Mouse (Mus musculus): Measurements from ENCODE around the gene Dag1. TPM values are rescaled to one million over a fixed set of nuclear protein-coding genes. Genes with fewer than 3 reads are reported as not detected.

Gene Dag1
- 163 and 182 TPM in 2 replicates for polyA plus RNA-seq (2015; fragmentation: Nextera tagmentation; extraction: Ambion mirVana)

- Histone ChIP-seq H3K4me3 (ENCODE audit: low read length) (peak within 1 kb of the TSS; percentile 91), H3K4me1 (ENCODE audit: insufficient read depth, low read length) (peaks cover 33% of the 10 kb centered on the region), H3K36me3 (ENCODE audit: insufficient read depth, low read length) (no peaks in the 10 kb centered on the region), H3K9me3 (ENCODE audit: low read length) (no peaks in the 10 kb centered on the region), H3K27ac (ENCODE audit: low read length) (peak within 1 kb of the TSS; percentile 96), H3K27me3 (ENCODE audit: insufficient read depth, low read length) (no peaks in the 10 kb centered on the region), H3K4me2 (replicated peaks; ENCODE audit: low read depth, low read length) (peak within 1 kb of the TSS; percentile 66), H3K9ac (replicated peaks; ENCODE audit: low read length) (peak within 1 kb of the TSS; percentile 93)
- WGBS, result under 1% methylated on average over 61 of the region's 71 CpGs
- ATAC-seq (ENCODE audit: low FRiP score, low TSS enrichment), result peak; percentile 97
Observed at GRCm38 (mm10) chr9:108263690-108264190, at the start of gene Dag1. Dag1 (minus strand) TSS chr9:108263958.

- Histone ChIP-seq H3K36me3 (ENCODE audit: insufficient read depth, low read length) (peaks cover 6% of the 10 kb centered on the region), H3K4me3 (ENCODE audit: low read length) (peak overlapping the region; percentile 92), H3K4me1 (ENCODE audit: insufficient read depth, low read length) (peaks cover 44% of the 10 kb centered on the region), H3K4me2 (replicated peaks; ENCODE audit: low read depth, low read length) (peak overlapping the region; percentile 85), H3K27me3 (ENCODE audit: insufficient read depth, low read length) (no peaks in the 10 kb centered on the region), H3K27ac (ENCODE audit: low read length) (no peak overlapping the region), H3K9me3 (ENCODE audit: low read length) (no peaks in the 10 kb centered on the region), H3K9ac (replicated peaks; ENCODE audit: low read length) (peak overlapping the region; percentile 60)
- ATAC-seq (ENCODE audit: low FRiP score, low TSS enrichment), result no peak
- 46% methylated on average over 2 of the region's 2 CpGs for WGBS
Observed at GRCm38 (mm10) chr9:108308141-108308540, 44.4 kb upstream of the Dag1 start.

DNA sequence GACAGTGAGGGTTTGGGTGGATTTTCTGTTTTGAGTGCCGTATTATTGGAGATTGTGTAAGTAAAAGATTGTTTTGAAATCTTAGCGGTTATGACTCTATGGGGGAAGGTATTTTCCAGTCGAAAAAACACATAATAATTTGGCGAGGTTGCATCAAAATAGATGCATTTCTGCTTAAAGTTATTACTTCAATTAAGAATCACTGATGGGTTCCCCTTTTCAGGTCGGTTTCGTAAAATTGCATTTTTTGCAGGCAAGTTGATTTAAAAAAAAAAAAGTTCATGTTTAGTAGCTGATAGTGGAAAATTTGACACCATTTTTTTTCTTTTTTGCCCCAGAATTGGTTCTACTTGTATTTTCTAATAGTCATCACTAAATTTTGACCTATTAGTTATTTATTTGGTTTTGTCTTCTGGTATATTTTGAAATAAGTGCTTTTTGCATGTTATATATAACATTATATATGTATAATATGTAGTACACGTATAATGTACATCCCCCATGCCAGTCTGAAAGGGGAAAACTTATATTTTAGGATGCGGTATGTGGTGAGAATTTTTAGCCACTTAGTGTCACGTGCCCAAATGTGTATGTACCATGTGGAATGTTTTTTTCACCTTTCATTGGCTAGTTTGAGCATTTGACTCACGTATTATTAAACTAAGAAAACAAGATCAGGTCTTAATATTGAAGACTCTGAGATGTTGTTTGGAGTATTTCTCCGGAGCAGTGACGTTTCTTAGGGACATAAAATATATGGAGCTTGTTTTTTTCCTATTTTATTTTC lies 43.5 kb upstream of the Dag1 start:
- H3K36me3 ChIP-seq (ENCODE audit: insufficient read depth, low read length), result peaks cover 14% of the 10 kb centered on the region
- no peaks in the 10 kb centered on the region for H3K9me3 ChIP-seq (ENCODE audit: low read length)
- WGBS, result 5% methylated on average over 12 of the region's 12 CpGs
- H3K27ac ChIP-seq (ENCODE audit: low read length), result peak overlapping the region; percentile 100
- ATAC-seq (ENCODE audit: low FRiP score, low TSS enrichment), result no peak
- H3K4me3 ChIP-seq (ENCODE audit: low read length), result peak overlapping the region; percentile 92
- H3K9ac ChIP-seq (replicated peaks; ENCODE audit: low read length), result peak overlapping the region; percentile 97
- peak overlapping the region; percentile 85 for H3K4me2 ChIP-seq (replicated peaks; ENCODE audit: low read depth, low read length)
- H3K4me1 ChIP-seq (ENCODE audit: insufficient read depth, low read length), result peaks cover 44% of the 10 kb centered on the region
- H3K27me3 ChIP-seq (ENCODE audit: insufficient read depth, low read length), result no peaks in the 10 kb centered on the region

GRCm38 (mm10) chr9:108306571-108306980 lies 42.8 kb upstream of the Dag1 start:
- WGBS, result 0% methylated on average over 46 of the region's 51 CpGs
- peaks cover 41% of the 10 kb centered on the region for H3K4me1 ChIP-seq (ENCODE audit: insufficient read depth, low read length)
- peaks cover 18% of the 10 kb centered on the region for H3K36me3 ChIP-seq (ENCODE audit: insufficient read depth, low read length)
- H3K4me2 ChIP-seq (replicated peaks; ENCODE audit: low read depth, low read length), result peak overlapping the region; percentile 85
- peak overlapping the region; percentile 92 for H3K4me3 ChIP-seq (ENCODE audit: low read length)
- H3K27me3 ChIP-seq (ENCODE audit: insufficient read depth, low read length), result no peaks in the 10 kb centered on the region
- H3K9ac ChIP-seq (replicated peaks; ENCODE audit: low read length), result peak overlapping the region; percentile 97
- peak overlapping the region; percentile 100 for H3K27ac ChIP-seq (ENCODE audit: low read length)
- ATAC-seq (ENCODE audit: low FRiP score, low TSS enrichment), result peak; percentile 87
- H3K9me3 ChIP-seq (ENCODE audit: low read length), result no peaks in the 10 kb centered on the region

DNA sequence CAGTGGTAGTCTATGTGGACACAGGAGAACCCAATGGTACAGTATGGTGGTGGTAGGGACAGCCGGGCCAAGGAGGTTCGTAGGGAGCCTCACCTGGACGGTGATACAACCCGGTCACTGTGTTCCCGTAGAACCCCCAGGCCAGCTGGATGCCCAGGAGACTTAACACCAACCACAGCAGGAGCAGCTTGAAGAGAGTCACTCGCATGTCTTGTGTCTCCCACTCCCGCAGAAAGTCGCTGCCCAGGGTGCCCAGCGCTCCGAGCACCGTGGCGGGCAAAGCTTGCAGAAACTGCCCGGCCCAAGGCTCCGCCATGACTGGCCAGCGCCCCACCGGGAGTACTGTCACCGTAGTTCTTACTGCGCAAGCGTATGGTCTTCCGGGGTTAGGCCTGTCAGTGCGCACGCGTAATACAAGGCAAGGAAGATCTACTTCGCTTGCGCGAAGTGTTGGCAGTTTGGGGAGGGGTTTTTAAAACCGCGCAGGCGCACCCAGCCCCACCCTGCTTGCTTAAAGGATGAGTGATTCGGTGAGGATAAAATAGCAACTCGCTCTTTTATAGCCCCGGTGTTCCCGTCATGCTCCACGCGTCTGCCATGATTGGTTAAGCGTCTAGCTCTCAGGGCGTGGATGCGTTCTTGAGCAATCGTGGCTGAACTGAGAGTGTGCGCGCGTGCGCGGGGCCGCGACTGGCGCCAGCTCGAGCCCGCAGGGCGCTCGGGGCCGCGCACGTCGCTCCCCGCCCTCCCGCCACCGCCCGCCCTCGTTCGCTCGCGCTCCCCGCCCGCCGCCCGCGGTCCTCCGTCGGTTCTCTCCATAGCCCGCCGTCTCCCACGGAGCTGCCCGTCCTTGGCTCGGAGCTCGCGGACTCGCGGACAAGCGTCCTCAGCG lies 42.1 kb upstream of the Dag1 start, which contains the start of the genes Rhoa and Tcta:
Gene Rhoa, plus strand, starts transcription at position 501 of the 892 bp plus-strand sequence.
Gene Tcta, minus strand, starts transcription at position 532 of the 892 bp plus-strand sequence.
- WGBS, result under 1% methylated on average over 72 of the region's 81 CpGs
- peak within 1 kb of the TSS; percentile 100 for H3K27ac ChIP-seq (ENCODE audit: low read length)
- peaks cover 22% of the 10 kb centered on the region for H3K36me3 ChIP-seq (ENCODE audit: insufficient read depth, low read length)
- peaks cover 41% of the 10 kb centered on the region for H3K4me1 ChIP-seq (ENCODE audit: insufficient read depth, low read length)
- H3K4me3 ChIP-seq (ENCODE audit: low read length), result peak within 1 kb of the TSS; percentile 92
- peak within 1 kb of the TSS; percentile 97 for H3K9ac ChIP-seq (replicated peaks; ENCODE audit: low read length)
- peak within 1 kb of the TSS; percentile 88 for H3K4me2 ChIP-seq (replicated peaks; ENCODE audit: low read depth, low read length)
- peak; percentile 97 for ATAC-seq (ENCODE audit: low FRiP score, low TSS enrichment)
- no peaks in the 10 kb centered on the region for H3K9me3 ChIP-seq (ENCODE audit: low read length)
- no peaks in the 10 kb centered on the region for H3K27me3 ChIP-seq (ENCODE audit: insufficient read depth, low read length)

DNA sequence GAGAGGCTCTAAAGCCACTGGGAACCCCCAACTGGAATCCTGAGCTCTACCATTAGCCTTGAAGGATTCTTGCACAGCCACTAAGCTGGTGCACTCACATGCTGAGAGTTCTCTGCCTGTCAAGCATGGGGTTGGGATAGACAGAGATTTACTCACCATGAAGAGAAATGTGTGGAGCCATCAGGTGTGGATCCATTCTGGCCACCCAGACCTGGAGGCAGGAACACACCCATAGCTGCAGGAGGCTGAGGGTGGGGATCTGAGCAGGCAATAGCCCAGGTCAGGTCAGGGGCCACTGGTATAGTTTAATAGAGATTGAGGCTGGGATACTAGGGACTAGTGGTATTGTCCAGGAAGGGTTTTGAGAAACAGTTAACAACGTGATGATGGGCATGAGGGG lies 41.4 kb upstream of the Dag1 start:
- no peak for ATAC-seq (ENCODE audit: low FRiP score, low TSS enrichment)
- peak overlapping the region; percentile 92 for H3K4me3 ChIP-seq (ENCODE audit: low read length)
- H3K9me3 ChIP-seq (ENCODE audit: low read length), result no peaks in the 10 kb centered on the region
- peaks cover 35% of the 10 kb centered on the region for H3K4me1 ChIP-seq (ENCODE audit: insufficient read depth, low read length)
- peak overlapping the region; percentile 100 for H3K27ac ChIP-seq (ENCODE audit: low read length)
- peak overlapping the region; percentile 81 for H3K9ac ChIP-seq (replicated peaks; ENCODE audit: low read length)
- H3K36me3 ChIP-seq (ENCODE audit: insufficient read depth, low read length), result peaks cover 22% of the 10 kb centered on the region
- 0% methylated on average over 1 of the region's 1 CpGs for WGBS
- no peaks in the 10 kb centered on the region for H3K27me3 ChIP-seq (ENCODE audit: insufficient read depth, low read length)
- peak overlapping the region; percentile 88 for H3K4me2 ChIP-seq (replicated peaks; ENCODE audit: low read depth, low read length)

DNA sequence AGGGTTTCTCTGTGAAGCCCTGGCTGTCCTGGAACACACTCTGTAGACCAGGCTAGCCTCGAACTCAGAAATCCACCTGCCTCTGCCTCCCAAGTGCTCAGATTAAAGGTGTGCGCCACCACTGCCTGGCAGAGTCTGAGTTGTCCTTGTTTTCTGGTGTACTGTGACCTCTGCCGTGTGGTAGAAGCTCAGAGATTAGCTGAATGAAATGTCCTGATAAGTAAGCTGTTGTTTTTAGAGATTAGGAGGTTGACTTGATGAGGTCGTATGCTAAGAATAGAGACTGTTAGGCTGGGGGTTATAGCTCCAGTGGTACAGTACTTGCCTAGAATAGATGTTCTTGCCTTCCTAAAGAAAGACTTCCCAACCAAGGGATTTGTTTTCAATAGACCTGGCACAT lies 41.0 kb upstream of the Dag1 start:
- Histone ChIP-seq H3K27ac (ENCODE audit: low read length) (no peak overlapping the region), H3K4me1 (ENCODE audit: insufficient read depth, low read length) (peaks cover 31% of the 10 kb centered on the region), H3K9me3 (ENCODE audit: low read length) (no peaks in the 10 kb centered on the region), H3K4me2 (replicated peaks; ENCODE audit: low read depth, low read length) (peak overlapping the region; percentile 88), H3K27me3 (ENCODE audit: insufficient read depth, low read length) (no peaks in the 10 kb centered on the region), H3K9ac (replicated peaks; ENCODE audit: low read length) (peak overlapping the region; percentile 81), H3K36me3 (ENCODE audit: insufficient read depth, low read length) (peaks cover 22% of the 10 kb centered on the region), H3K4me3 (ENCODE audit: low read length) (peak overlapping the region; percentile 92)
- ATAC-seq (ENCODE audit: low FRiP score, low TSS enrichment), result no peak
- 84% methylated on average over 4 of the region's 4 CpGs for WGBS

- no peak overlapping the region for H3K4me2 ChIP-seq (replicated peaks; ENCODE audit: low read depth, low read length)
- WGBS, result 73% methylated on average over 3 of the region's 3 CpGs
- H3K27me3 ChIP-seq (ENCODE audit: insufficient read depth, low read length), result no peaks in the 10 kb centered on the region
- H3K27ac ChIP-seq (ENCODE audit: low read length), result no peak overlapping the region
- H3K4me3 ChIP-seq (ENCODE audit: low read length), result no peak overlapping the region
- no peak for ATAC-seq (ENCODE audit: low FRiP score, low TSS enrichment)
- H3K4me1 ChIP-seq (ENCODE audit: insufficient read depth, low read length), result peaks cover 11% of the 10 kb centered on the region
- H3K9ac ChIP-seq (replicated peaks; ENCODE audit: low read length), result no peak overlapping the region
- H3K36me3 ChIP-seq (ENCODE audit: insufficient read depth, low read length), result peaks cover 22% of the 10 kb centered on the region
- H3K9me3 ChIP-seq (ENCODE audit: low read length), result no peaks in the 10 kb centered on the region
Observed at GRCm38 (mm10) chr9:108301853-108302252, 38.1 kb upstream of the Dag1 start.

GRCm38 (mm10) chr9:108296453-108297355 lies 32.9 kb upstream of the Dag1 start, which contains the start of gene Amt:
Amt (plus strand) TSS chr9:108296853.
- Histone ChIP-seq H3K4me3 (ENCODE audit: low read length) (peak within 1 kb of the TSS; percentile 34), H3K4me1 (ENCODE audit: insufficient read depth, low read length) (0 out of 2 replicates have a peak, but pooled peaks cover 12% of the 10 kb centered on the region), H3K27me3 (ENCODE audit: insufficient read depth, low read length) (no peaks in the 10 kb centered on the region), H3K9me3 (ENCODE audit: low read length) (no peaks in the 10 kb centered on the region), H3K36me3 (ENCODE audit: insufficient read depth, low read length) (peaks cover 11% of the 10 kb centered on the region), H3K9ac (replicated peaks; ENCODE audit: low read length) (peak within 1 kb of the TSS; percentile 61), H3K4me2 (replicated peaks; ENCODE audit: low read depth, low read length) (peak within 1 kb of the TSS; percentile 50), H3K27ac (ENCODE audit: low read length) (peak within 1 kb of the TSS; percentile 75)
- peak; percentile 96 for ATAC-seq (ENCODE audit: low FRiP score, low TSS enrichment)
- WGBS, result 16% methylated on average over 18 of the region's 18 CpGs

Data from kidney, embryonic 16.5 days (tissue).